Mouse (Mus musculus) bone marrow, adult 2 months (tissue): ENCODE measurements at regions not wholly inside any gene's neighbourhood (a gene's known extent, or its start where the extent isn't known, plus 50 kb on each side); places are given as distances from the start of the nearest gene placed in this dataset.

Experiments
- CTCF ChIP-seq: fragments of 200-500 bp; IDR thresholded peaks from 2 replicates; pipeline ENCODE4 v1.5.1; 2011; ENCODE audit warnings: low read length, control low read depth; ENCODE audit not compliant: control insufficient read depth, insufficient read depth
- POLR2A ChIP-seq: fragments of 200-500 bp; IDR thresholded peaks from 2 replicates; pipeline ENCODE4 v1.6.1; 2011; ENCODE audit warnings: low read depth, mild to moderate bottlenecking, control low read depth, low read length, borderline replicate concordance; ENCODE audit not compliant: control insufficient read depth

DNA sequence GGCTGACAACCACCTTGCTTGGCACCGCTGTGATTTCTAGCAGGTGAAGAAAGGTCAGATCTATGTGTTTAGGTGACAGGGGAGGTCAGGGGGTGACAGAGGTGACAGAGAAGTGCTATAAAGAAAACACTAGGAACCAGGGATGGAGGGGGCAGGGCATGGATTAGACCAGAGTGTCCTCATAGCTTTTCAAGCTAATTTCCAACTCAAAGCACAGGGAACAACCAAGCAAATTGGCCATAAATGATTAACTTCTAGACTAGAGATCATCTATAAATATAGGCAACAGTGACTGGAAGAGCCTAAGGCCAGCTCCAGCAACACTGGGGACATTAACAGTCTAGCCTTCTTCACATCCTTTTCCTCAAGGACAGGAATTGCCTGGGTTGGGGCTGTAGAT, 72.9 kb upstream of the Dapk1 start:
- TF ChIP-seq CTCF = no peak
- TF ChIP-seq POLR2A = no peak
